Mouse (Mus musculus) bone marrow macrophage, adult 2 months (primary cell): ENCODE data around the gene Ap1m1.

ENCODE experiments used
- CTCF ChIP-seq: IDR thresholded peaks from 2 replicates; pipeline ENCODE4 v1.5.1; 2012; ENCODE audit warnings: low read depth, mild to moderate bottlenecking, low read length, moderate library complexity
- POLR2A ChIP-seq: IDR thresholded peaks from 2 replicates; pipeline ENCODE4 v1.6.1; 2012; ENCODE audit warnings: mild to moderate bottlenecking, low read depth, low read length, borderline replicate concordance

DNA sequence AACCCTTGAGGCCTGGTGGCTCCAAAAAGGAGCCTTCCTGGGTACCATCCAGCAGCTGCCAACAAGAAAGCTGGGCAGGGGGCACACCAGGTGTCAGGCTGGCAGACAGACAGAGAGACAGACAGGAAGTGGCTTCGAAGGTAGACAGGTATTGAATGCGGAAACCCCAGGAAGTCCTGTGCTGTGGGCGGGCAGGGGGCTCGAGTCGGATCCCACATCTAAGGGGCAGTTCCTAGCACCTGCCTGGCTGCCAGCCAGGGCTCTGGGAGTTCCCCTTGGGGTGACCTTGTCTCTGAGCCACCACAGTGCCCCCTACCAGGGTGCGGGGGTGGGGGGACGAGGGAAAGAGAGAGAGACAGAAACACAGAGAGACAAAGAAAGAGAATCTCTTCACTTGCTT, 39.3 kb downstream of the Ap1m1 start:
- TF ChIP-seq CTCF: no peak
- no peak for TF ChIP-seq POLR2A
